Mouse (Mus musculus): ENCODE results near the gene Iqcn.

Gene Iqcn

DNA sequence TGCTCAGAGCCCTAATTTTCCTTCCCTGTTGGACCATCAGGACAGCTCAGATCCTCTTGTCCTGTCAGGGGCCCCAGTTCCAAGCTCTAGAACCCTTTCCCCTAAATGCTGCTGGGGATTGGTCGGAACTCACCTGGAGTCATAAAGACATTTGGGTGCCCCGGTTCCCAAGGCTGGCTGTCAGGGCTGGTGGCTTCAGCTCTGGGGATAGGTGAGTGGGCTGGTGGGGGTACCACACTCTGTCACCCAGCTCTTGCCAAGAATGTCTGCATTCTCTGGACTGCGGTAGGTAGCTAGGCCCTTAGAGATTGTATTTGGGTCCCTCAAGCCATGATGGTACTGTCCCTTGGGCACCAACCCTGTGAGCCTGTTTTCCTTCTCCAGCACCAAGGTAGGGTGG, at the start of gene Iqcn:
Gene Iqcn (plus strand): TSS at position 171 of the 400 bp plus-strand sequence.
- no peak for TF ChIP-seq GATA4 (IDR thresholded peaks at IDR 0.05; ENCODE audit: insufficient replicate concordance, low read length)

GRCm38 (mm10) chr8:70654121-70654520, 49.1 kb upstream of the Iqcn start:
- TF ChIP-seq GATA4 (IDR thresholded peaks at IDR 0.05; ENCODE audit: insufficient replicate concordance, low read length): no peak

DNA sequence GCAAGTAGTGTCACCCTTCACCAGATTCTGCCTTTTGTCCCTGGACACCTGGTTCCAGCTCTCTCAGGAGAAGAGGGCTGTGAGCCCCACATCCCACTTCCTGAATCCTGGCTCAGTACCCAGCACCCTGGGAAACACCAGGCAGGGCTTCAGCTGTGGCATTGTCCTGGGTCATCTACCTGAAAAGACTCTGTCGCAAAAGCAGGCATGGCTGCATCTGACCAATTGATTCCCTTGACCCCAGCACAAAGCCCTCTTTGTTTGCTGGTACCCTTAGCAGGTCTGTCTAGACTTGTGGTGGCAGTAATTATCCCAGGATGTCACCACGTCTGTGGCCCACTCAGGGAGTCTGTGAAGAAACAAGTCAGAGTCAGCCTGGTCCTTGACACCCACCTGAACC, 47.8 kb upstream of the Iqcn start:
- TF ChIP-seq GATA4 (IDR thresholded peaks at IDR 0.05; ENCODE audit: insufficient replicate concordance, low read length): no peak

DNA sequence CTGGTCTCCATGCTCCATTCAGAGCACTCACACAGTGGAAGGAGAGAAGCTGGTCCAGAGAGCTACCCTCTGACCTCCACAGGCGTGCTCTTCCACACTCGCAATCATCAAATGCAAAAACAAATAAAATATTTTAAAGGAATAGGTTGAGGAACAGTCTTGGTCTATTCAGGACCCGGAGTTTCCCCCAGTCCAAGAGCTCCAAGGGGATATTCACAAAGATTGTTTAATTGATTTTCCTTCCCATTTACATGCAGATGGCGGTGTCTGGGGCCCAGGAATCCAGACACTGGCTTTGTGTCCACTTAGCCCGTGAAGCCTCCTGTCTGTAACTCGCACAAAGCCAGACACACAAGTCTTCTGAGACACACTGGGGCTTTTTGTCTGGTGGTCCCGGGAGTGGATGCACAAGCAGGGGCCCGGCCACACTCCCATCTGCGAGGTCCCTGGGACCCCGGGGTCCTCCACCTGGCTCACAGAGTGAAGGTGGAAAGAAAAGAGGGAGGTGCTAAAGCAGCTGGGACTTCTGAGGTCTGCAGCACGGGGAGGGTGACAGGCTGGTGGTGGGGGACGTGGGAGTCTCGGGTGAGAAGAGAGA, 47.0 kb upstream of the Iqcn start:
- TF ChIP-seq GATA4 (IDR thresholded peaks at IDR 0.05; ENCODE audit: insufficient replicate concordance, low read length): no peak

- TF ChIP-seq GATA4 (IDR thresholded peaks at IDR 0.05; ENCODE audit: insufficient replicate concordance, low read length): no peak
These were observed 46.0 kb upstream of the Iqcn start for GRCm38 (mm10) chr8:70657214-70657613.

GRCm38 (mm10) chr8:70657739-70658138, 45.5 kb upstream of the Iqcn start:
- TF ChIP-seq GATA4 (IDR thresholded peaks at IDR 0.05; ENCODE audit: insufficient replicate concordance, low read length): no peak

DNA sequence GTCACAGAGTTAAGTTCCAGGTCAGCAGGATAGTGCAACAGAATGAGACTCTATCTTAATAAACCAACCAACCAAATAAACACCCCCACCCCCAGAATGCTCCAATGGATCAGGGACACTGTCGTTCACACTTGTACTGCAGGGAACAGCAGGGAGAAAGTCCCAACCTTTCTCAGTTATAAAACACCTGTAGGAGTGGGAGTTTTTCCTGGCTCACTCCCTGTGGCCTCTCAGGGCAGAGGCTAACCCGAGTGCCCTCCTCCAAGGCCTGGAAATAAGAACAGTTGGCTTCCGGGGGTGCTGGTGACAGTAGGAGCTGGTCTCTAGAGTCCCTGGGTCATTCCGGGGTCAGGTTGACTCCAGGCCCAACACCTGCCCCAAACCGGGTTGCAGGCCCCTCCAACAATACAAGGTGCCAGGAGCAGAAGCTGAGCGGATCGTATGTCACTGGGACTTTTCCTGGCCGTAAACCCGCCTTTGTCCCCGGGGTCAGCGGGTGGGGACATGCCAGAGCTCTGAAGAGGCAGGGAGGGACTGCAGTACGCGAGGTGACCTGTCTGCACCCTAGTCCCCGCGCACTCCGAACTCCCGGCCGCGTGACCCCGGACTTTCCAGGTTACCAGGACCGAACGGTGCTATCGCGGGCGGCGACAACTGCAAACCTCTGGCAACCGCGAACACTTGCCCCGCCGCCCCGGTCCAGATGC, 44.2 kb upstream of the Iqcn start:
- TF ChIP-seq GATA4 (IDR thresholded peaks at IDR 0.05; ENCODE audit: insufficient replicate concordance, low read length): no peak

- TF ChIP-seq GATA4 (IDR thresholded peaks at IDR 0.05; ENCODE audit: insufficient replicate concordance, low read length): no peak; the same call in 1 of the 2 replicates
These were observed 43.5 kb upstream of the Iqcn start for GRCm38 (mm10) chr8:70659604-70660272.

DNA sequence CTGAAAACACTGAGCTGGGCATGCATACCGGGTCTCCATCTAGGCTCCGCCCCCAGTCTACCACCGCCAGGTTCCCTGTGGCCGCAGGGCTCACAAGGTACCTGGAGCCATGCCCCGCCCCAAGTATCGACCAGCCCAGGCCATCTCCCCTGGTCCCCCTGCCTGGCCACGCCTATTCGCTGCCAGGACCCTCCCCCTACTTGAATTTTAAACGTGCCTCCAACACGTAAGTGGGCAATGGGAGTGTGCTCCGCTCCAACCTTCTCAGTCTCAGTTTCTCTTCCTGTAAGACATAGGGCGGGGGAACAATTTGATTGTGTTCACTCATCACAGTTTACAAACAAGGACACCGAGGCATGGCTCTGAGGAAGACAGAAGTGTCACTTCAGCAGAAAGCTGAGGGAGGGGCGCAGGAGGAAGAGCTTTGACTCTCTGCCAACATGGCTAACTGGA, 43.0 kb upstream of the Iqcn start, which contains the start of gene Pgpep1:
Gene Pgpep1 (minus strand): TSS at position 116 of the 453 bp plus-strand sequence.
- no peak for TF ChIP-seq GATA4 (IDR thresholded peaks at IDR 0.05; ENCODE audit: insufficient replicate concordance, low read length)

DNA sequence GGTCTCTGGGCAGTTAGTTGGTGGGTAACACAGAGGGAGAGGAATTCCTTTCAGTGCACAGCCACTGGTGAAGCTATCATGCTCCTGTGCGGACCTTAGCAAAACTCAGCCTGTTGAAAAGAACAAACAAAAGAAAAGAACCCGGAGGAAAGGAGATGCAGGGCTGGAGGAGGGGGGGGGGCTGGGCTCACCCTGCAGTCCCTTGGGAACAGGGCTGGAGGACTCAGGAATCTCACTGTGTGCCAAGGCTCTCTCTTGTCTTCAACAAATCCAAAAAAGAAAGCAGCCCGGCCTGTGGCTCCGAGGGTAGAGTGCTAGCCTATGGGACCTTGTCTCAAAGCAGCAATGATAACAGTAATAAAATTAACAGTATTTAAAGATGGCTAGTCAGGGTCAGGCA, 39.6 kb upstream of the Iqcn start:
- TF ChIP-seq GATA4 (IDR thresholded peaks at IDR 0.05; ENCODE audit: insufficient replicate concordance, low read length): no peak

GRCm38 (mm10) chr8:70664631-70665030, 38.6 kb upstream of the Iqcn start:
- no peak for TF ChIP-seq GATA4 (IDR thresholded peaks at IDR 0.05; ENCODE audit: insufficient replicate concordance, low read length)

- TF ChIP-seq GATA4 (IDR thresholded peaks at IDR 0.05; ENCODE audit: insufficient replicate concordance, low read length): no peak
These were observed 37.7 kb upstream of the Iqcn start for GRCm38 (mm10) chr8:70665599-70665998.

DNA sequence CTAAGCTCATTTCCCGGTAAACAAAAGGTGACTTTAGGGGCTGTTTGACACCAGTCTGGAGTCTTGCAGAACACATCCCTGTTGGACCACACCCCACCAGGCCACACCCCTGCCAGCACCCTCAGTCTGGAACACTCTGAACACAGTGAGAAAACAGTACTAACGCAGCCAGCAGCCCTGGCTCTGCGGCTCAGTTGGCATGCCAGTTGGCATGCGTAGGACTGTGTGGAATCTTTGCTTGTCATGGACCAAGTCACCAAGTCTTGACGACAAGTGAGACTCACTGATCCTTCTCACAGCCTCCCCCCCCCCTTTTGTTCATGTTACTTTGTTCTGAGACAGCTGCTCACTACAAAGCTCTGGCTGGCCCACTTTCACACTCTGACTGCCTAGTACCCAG, 36.2 kb upstream of the Iqcn start:
- TF ChIP-seq GATA4 (IDR thresholded peaks at IDR 0.05; ENCODE audit: insufficient replicate concordance, low read length): no peak

- no peak for TF ChIP-seq GATA4 (IDR thresholded peaks at IDR 0.05; ENCODE audit: insufficient replicate concordance, low read length)
These were observed 31.5 kb upstream of the Iqcn start for GRCm38 (mm10) chr8:70671615-70672324.

DNA sequence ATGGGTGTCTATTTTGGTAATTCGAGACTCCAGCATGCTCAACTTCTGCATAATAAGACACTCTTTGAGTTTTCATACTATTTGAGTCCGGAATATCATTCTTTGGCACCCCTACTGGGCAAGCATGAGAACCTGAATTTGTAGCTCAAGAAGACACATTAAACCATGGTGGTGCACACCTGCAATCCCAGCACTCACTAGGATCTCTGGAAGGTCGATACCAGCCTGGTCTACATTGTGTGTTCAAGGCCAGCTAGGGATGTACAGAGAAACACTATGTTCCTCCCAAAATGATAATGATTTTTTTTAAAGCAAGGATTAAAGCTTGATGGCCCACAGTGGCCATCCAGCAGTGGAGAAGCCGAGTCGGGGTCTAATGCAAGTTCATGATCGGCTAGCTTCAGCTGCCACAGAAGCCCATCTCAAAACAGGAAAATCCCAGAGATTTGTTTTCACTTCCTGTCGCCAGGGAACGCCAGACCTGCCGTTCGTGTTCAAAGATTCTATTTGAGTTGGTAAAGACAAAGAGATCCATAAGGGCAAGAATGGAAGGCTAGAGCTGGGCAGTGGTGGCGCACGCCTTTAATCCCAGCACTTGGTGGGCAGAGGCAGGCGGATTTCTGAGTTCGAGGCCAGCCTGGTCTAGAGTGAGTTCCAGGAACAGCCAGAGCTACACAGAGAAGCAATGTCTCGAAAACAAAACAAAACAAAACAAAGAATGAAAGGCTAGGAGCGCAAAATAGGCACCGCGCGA, 30.8 kb upstream of the Iqcn start:
- no peak for TF ChIP-seq GATA4 (IDR thresholded peaks at IDR 0.05; ENCODE audit: insufficient replicate concordance, low read length)
